In genomic region chr3:52046027-52046700, GRCm38 (mm10) we compare ENCODE assay signal across 8 mouse cellular contexts. TPM values are rescaled to one million over a fixed set of nuclear protein-coding genes. Genes with fewer than 3 reads are reported as not detected.
DNase-seq lines count a peak whose midpoint lies in the region; ATAC-seq and TF ChIP-seq lines count a peak whose summit lies in the region.

No protein-coding gene starts in this region.

- peaks cover 4% of the 10 kb centered on the region; the same call in 1 of the 2 replicates for H3K9me3 ChIP-seq in E14TG2a.4 (ENCODE audit: low read length)
- no peaks in the 10 kb centered on the region for H3K9me3 ChIP-seq in forebrain, embryonic 15.5 days
- H3K9me3 ChIP-seq in liver, embryonic 15.5 days (replicated peaks) = no peaks in the 10 kb centered on the region

- no peak for TF ChIP-seq CTCF in E14TG2a.4 (conservative IDR thresholded peaks at IDR 0.05; ENCODE audit: low read length)

- intact Hi-C loops in heart, postnatal 14 days (cut with DNase I) = loop anchor here (1.0 to 5.0 kb wide), 2 partner anchors 41 to 57 kb away; no protein-coding TSS in a partner anchor

- peak; percentile 77 for DNase-seq in cerebellum, adult 11 months
- DNase-seq in heart, postnatal 14 days = peak; percentile 60 to 80
- peak; percentile 89 to 93 for DNase-seq in kidney, postnatal 36 days
- DNase-seq in neural tube, embryonic 10.5 days (ENCODE audit: extremely low spot score, low spot score) = peak; percentile 81
- DNase-seq in thymus, adult 18-20 months = peak; percentile 37 to 51

- H3K36me3 ChIP-seq in E14TG2a.4 (ENCODE audit: insufficient read depth, low read length) = no peaks in the 10 kb centered on the region
- H3K36me3 ChIP-seq in forebrain, embryonic 15.5 days = no peaks in the 10 kb centered on the region
- H3K36me3 ChIP-seq in liver, embryonic 15.5 days (replicated peaks) = no peaks in the 10 kb centered on the region

- H3K27ac ChIP-seq in forebrain, embryonic 15.5 days (replicated peaks) = peak overlapping the region; percentile 85
- peak overlapping the region; percentile 74 for H3K27ac ChIP-seq in liver, embryonic 15.5 days (replicated peaks)

- H3K4me2 ChIP-seq in forebrain, embryonic 15.5 days (replicated peaks) = peak overlapping the region; percentile 56
- H3K4me2 ChIP-seq in liver, embryonic 15.5 days = peak overlapping the region; percentile 65

- H3K27me3 ChIP-seq in E14TG2a.4 (ENCODE audit: insufficient read depth, low read length) = peaks cover 58% of the 10 kb centered on the region
- no peaks in the 10 kb centered on the region for H3K27me3 ChIP-seq in forebrain, embryonic 15.5 days
- no peaks in the 10 kb centered on the region for H3K27me3 ChIP-seq in liver, embryonic 15.5 days

- peak overlapping the region; percentile 32 for H3K9ac ChIP-seq in forebrain, embryonic 15.5 days (replicated peaks)
- peak overlapping the region; percentile 43; the same call in 1 of the 2 replicates for H3K9ac ChIP-seq in liver, embryonic 15.5 days

- peak overlapping the region; percentile 39 for H3K4me3 ChIP-seq in E14TG2a.4 (replicated peaks; ENCODE audit: low read length)
- peak overlapping the region; percentile 34 for H3K4me3 ChIP-seq in forebrain, embryonic 15.5 days
- H3K4me3 ChIP-seq in liver, embryonic 15.5 days (replicated peaks) = peak overlapping the region; percentile 47

- H3K4me1 ChIP-seq in E14TG2a.4 (replicated peaks; ENCODE audit: low read depth, low read length) = peaks cover 39% of the 10 kb centered on the region
- H3K4me1 ChIP-seq in forebrain, embryonic 15.5 days = peaks cover 43% of the 10 kb centered on the region
- peaks cover 39% of the 10 kb centered on the region for H3K4me1 ChIP-seq in liver, embryonic 15.5 days (replicated peaks)

- WGBS in forebrain, embryonic 15.5 days = 1% methylated on average over 20 of the region's 20 CpGs
- whole genome bisulfite sequencing in liver, embryonic 15.5 days (ENCODE audit: insufficient replicate concordance) = 37% methylated on average over 20 of the region's 20 CpGs

- peak; percentile 86 for ATAC-seq in forebrain, embryonic 15.5 days (replicated peaks)
- peak; percentile 64 for ATAC-seq in liver, embryonic 15.5 days (ENCODE audit: insufficient read depth)

RNA-seq across cellular contexts. Expression of gene Maml3, which starts 58.7 kb away (rescaled TPM):
- polyA plus RNA-seq in forebrain, embryonic 15.5 days (2015; fragmentation: Nextera tagmentation; extraction: Ambion mirVana) = 4.9 and 5.3 TPM in 2 replicates
- 1 to 10 TPM; 3.7 to 5.0 TPM for total RNA-seq in heart, postnatal 14 days (2021)
- 0.73 and 0.96 TPM in 2 replicates for polyA plus RNA-seq in liver, embryonic 15.5 days (2015; fragmentation: Nextera tagmentation; extraction: Ambion mirVana)

Comparison
In these comparisons a context has a peak if more than half of its experiments do, and no peak if none do; other contexts are left out.
1. Peak in every context shown above with its lines: DNase-seq, ATAC-seq, H3K4me3 ChIP-seq and H3K27ac ChIP-seq.